ENCODE assay signal across 16 mouse cellular contexts in the genomic region with DNA sequence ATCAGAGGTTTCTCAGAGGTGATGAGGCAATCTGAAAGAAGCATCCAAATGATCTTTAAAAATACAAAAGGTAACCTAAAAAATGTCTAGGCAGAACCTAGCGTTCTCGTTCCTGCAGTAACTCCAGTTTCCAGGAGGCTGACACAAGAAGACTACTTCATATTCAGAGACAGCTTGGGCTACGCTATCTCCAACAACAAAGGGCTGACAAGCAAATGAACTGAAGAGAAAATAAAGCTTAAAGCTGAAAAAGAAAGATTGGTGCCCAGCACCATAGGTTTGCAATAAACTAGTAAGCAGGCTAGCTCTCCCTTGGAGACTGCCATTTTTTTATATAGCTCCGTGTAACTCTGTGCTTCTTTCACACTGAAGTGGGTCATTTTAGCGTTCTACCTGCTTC.
"Had no signal": no experiment of that assay in that cellular context is flagged by ENCODE, and none has a peak within 500 bp of the region (broad histone marks: within the 10 kb centered on the region; RNA-seq: fewer than 3 reads in every experiment).

No protein-coding gene starts in this region.

- H3K9ac ChIP-seq: liver, embryonic 15.5 days; liver, postnatal 0 days; lung, embryonic 15.5 days; midbrain, embryonic 12.5 days; midbrain, embryonic 15.5 days; neural tube, embryonic 12.5 days; stomach, embryonic 15.5 days had no signal

- H3K9me3 ChIP-seq: liver, embryonic 15.5 days; lung, embryonic 15.5 days; megakaryocyte, embryonic 14.5 days; midbrain, embryonic 12.5 days; midbrain, embryonic 15.5 days; neural tube, embryonic 12.5 days; stomach, embryonic 15.5 days had no signal

- H3K4me3 ChIP-seq: liver, embryonic 15.5 days; lung, embryonic 15.5 days; megakaryocyte, embryonic 14.5 days; midbrain, embryonic 12.5 days; midbrain, embryonic 15.5 days; neural tube, embryonic 12.5 days; stomach, embryonic 15.5 days had no signal

- H3K27me3 ChIP-seq: liver, embryonic 15.5 days; lung, embryonic 15.5 days; midbrain, embryonic 12.5 days; midbrain, embryonic 15.5 days; neural tube, embryonic 12.5 days; stomach, embryonic 15.5 days had no signal

- ATAC-seq: liver, postnatal 0 days; midbrain, embryonic 15.5 days had no signal

- H3K4me2 ChIP-seq: liver, embryonic 15.5 days; lung, embryonic 15.5 days; midbrain, embryonic 12.5 days; midbrain, embryonic 15.5 days; neural tube, embryonic 12.5 days; stomach, embryonic 15.5 days had no signal

- H3K27ac ChIP-seq: liver, embryonic 15.5 days; lung, embryonic 15.5 days; macrophage; midbrain, embryonic 12.5 days; midbrain, embryonic 15.5 days; neural tube, embryonic 12.5 days; stomach, embryonic 15.5 days; stomach, postnatal 0 days had no signal

- H3K36me3 ChIP-seq: liver, embryonic 15.5 days; lung, embryonic 15.5 days; midbrain, embryonic 12.5 days; midbrain, embryonic 15.5 days; neural tube, embryonic 12.5 days; stomach, embryonic 15.5 days had no signal

- DNase-seq: liver, postnatal 0 days; lung, adult 2 months; lung, postnatal 14 days; right cerebral cortex, postnatal 14 days; thymus, adult 2 months; thymus, postnatal 25 days; thymus, postnatal 4 days had no signal
